Mouse (Mus musculus): ENCODE data around the gene Ap1m2.

Gene Ap1m2

GRCm38 (mm10) chr9:21312134-21312533, at the start of gene Ap1m2:
TSS of gene Ap1m2 (minus strand) at chr9:21312337.
- peak; percentile 66 for DNase-seq

GRCm38 (mm10) chr9:21356981-21357718, 45.0 kb upstream of the Ap1m2 start:
- peak; percentile 52 for DNase-seq

DNA sequence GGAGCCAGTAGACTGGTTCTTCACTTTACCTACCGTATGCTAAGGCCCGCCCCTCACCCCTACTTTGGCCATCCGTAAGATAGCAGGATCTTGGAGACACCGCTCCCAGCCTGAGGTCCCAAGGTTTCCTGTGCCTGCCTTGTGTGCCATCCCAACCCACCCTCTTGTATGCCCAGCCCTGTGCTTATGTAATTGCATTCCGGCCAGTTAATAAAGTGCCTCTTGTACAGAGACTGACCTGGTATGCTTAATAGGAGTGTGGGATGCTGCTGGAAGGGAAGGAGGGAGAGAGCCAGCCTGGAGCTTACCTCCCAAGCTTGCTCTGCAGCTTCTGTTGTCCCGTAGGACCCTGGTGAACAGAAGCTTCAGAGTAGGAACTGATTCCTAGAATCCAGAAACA, 42.7 kb upstream of the Ap1m2 start:
- DNase-seq = no peak

- DNase-seq = no peak
These were observed 41.2 kb upstream of the Ap1m2 start for GRCm38 (mm10) chr9:21353373-21353686.

DNA sequence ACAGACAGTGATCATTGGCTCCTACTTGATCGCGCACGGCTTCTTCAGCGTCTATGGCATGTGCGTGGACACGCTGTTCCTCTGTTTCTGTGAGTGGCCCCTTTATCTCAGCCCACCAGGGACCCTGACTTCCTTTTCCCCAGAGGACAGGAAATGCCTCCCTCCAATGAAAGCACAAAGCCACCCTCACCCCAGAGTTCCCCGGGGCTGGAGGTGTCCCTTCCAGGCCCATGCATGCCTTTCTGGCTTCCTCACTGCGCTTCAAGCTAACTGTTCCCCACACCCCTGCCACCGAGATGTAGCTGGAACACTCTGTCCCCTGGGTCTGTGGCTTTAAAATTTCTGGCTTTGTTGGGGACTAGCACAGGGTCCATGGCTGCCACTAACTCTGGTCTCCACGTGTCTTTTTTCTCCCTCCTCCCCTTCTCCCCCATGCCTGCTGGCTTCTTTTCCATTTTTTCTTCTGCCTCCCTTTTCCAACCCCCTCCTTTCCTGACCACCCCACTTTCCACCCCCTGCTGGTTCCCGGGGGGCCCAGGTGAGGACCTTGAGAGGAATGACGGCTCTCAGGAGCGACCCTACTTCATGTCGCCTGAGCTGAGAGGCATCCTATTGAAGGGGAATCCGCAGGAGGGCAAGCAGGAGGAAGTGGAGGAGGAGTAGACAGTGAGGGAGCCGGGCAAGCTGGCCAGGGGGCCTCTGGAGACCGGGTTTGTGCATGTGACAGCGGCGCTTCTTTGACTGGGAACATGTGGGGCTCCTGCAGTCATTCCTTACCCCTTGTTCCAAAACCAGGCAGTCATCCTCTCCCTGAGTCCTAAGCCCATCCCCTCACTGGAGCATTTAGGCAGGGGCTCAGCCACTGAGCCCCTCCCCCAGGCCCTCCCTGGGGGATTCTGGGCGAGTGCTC, 40.6 kb upstream of the Ap1m2 start:
- DNase-seq = no peak

- DNase-seq = no peak
These were observed 39.7 kb upstream of the Ap1m2 start for GRCm38 (mm10) chr9:21351702-21352377.

- no peak for DNase-seq
These were observed 39.0 kb upstream of the Ap1m2 start for GRCm38 (mm10) chr9:21351178-21351577.

DNA sequence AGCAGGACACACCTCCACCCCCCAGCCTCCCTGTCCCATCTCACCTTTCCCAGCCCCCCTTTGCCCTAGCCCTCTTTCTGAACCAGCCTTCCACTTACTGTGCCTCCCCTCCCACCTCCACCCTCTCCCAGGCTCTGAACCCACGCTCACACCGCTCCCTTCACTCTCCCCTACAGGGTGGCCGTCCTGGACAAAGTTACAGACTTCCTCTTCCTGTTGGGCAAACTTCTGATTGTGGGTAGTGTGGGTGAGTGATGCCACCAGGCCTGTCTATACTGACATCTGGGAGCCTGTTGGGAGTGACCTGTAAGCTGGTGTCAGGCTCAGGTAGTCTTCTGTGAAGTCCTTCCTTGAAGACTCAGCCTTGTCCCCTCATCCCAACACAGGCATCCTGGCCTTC, 36.0 kb upstream of the Ap1m2 start:
- no peak for DNase-seq

DNA sequence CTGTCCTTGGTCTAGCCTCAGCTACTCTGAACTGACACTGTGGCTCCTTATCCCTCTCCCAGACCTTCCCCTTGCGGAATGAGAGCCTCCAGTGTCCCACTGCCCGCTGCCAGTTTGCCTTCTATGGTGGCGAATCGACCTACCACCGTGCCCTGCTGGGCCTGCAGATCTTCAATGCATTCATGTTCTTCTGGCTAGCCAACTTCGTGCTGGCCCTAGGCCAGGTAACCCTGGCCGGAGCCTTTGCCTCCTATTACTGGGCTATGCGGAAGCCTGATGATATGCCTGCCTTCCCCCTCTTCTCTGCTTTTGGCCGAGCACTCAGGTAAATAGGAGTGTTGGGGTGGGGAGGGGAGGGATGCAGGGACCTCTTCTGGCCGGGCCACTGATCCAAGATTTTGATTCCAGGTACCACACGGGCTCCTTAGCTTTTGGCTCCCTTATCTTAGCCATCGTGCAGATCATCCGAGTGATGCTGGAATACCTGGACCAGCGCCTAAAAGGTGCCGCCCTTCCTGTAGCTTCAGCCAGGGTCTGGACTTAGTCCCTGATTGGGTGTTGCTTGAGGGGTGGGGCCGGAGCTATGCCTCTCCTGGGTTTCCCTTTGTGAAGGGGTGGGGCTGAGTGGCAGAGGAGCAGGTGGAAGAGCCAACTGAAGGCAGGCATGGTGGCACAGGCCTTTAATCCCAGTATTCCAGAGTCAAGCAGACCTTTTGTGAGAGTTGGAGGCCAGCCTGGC, 34.7 kb upstream of the Ap1m2 start:
- no peak for DNase-seq

- DNase-seq = no peak
These were observed 28.3 kb upstream of the Ap1m2 start for GRCm38 (mm10) chr9:21340411-21340810.

DNA sequence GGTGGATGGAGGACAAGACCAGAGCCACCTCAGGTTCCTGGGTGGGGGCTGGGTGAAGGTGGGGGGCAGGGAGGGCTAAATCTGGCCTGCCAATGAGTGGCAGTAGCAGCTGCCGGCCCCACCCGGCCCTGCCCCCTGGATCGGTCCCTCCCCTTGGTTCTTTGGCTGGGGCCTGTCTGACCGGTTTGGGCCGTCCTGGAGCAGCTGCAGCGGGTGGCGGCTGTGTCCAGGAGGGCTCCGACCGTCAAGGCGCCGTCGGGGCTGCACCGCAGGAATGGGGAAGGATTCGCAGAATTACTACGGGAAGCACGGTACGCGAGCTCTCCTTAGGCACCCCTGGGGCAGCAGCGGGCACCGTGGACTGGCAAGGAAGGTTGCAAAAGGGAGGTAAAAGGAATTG, 25.5 kb upstream of the Ap1m2 start:
- peak; percentile 61 for DNase-seq

GRCm38 (mm10) chr9:21336491-21336890, 24.4 kb upstream of the Ap1m2 start:
- no peak for DNase-seq

DNA sequence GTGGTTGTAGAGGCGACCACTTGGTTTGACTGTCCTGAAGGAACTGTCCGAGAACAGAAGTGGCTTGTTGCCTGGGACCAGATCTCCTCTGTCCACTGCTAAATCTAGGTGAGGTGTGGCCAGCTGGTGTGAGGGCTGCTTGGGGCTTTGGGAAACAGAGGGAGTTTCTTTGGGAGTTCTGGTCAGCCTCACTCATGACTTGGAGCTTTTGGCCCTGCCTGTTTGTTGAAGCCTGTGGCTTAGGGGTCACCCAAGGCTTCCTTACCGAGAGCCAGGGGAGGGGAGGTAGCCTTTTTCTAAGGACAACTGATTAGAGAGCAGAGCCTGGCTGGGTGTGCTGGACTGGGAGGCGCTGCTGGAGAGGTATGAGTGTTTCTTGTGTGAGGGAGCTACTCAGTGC, 23.3 kb upstream of the Ap1m2 start:
- no peak for DNase-seq

DNA sequence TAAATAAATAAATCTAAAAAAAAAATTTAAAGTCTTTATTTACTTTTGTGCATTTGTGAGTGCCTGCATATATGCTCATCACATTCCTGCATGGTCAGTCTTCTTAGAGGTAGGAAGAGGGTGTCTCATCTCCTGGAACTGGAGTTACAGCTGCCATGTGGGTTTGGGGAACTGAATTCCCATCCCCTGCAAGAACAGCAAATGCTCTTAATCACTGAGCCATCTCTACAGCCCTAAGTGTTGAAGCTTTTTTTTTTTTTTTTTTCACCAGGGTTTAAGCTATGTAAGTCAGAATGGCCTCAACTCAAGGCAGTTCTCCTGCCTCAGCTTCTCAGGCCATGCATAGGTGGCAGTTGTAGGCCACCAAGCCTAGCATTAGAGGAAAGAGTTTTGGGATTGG, 22.6 kb upstream of the Ap1m2 start:
- DNase-seq = no peak

GRCm38 (mm10) chr9:21333523-21333922, 21.4 kb upstream of the Ap1m2 start:
- DNase-seq = no peak

DNA sequence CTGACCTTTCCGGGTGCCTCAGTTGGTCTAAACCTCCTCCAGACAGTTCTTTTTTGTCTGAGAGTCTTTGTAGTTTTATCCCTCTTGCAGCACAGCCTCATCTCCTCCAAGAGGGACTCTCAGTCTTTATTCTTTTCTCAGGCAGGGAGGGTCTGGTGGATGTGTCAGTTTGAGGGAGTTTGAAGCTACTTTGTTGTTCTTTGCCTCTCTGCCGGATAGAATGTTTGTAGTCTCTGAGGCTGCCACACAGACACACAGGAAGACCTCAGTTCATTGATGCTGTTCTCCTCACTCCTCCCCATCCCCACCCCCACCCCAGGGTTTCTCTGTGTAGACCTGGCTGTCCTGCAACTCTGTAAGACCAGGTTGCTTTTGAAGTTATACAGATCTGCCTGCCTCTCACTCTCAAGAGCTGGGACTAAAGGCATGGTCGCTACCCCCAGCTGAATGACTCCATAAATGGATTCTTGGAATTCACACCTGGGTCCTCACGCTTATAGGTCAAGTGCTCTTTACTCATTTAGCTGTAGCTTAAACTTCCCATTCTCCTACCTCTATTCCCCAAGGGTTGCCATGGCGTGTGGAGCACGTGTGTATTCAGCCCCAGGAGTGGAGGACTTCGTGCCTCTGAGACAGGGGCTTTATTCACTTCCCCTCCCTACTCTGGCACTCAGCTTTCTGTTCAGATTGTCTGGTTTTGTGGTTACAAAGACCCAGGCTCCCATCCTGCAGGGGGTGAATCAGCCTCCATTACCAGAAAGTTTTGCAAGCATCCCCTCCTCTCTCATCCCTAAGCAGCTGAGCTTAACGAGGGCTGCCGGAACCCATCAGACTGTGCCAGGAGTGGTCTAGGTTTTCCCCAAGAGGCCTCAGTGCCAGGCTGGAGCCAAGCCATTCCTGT, 20.3 kb upstream of the Ap1m2 start:
- DNase-seq = no peak

DNA sequence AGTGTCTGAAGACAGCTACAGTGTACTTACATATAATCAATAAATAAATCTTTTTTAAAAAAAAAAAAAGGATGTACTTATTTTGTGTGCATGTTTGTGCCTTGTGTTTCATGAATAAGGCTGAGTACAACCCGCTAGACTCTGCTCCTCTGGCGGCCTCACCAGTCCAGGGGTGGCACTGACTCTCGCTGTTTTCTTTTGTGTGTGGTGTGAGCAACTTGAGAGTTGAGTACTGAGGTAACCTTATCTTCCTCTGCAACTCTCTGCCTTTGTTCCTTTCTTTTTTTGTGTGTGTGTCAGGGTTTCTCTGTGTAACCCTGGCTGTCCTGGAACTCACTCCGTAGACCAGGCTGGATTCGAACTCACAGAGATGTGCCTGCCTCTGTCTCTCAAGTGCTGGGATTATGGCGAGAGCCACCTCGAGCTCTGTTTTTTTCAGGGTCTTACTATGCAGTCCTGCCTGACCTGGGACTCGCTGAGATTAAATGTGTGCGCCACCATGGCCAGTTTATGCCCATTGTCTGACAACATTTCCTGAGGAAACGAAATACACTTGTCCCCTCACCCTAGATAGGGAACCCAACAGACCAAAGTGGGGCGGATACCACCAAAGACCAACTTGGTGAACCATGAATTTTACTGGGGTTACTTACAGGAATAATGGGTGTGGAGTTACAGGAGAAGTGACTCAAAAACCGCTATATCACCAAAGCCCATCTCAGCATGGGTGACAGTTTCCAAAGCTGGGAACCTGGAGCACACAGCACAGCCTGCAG, 19.4 kb upstream of the Ap1m2 start:
- DNase-seq = no peak

DNA sequence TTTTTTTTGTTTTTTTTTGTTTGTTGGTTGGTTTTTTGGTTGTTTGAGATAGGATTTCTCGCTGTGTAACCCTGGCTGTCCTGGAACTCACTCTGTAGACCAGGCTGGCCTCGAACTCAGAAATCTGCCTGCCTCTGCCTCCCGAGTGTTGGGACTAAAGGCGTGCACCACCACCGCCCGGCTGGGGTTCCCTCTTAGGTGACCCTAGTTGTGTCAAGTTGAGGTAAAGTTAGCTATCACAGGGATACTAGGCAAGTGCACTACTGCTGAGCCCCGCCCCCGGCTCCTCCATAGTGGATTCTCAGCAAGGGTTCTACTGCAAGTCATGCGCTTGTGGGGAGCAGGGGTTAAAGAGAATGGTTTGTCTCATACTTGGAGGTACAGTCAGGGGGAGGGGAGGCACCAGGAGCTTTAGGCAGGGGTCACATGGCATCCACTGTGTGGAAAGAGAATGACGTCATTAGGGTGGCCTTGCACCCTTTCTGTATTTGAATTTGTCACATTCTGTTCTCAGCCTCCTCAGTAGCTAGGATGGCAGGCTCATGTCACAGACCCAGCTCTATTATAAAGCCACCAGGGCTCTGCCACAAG, 17.7 kb upstream of the Ap1m2 start:
- DNase-seq = no peak

- DNase-seq = no peak
These were observed 16.9 kb upstream of the Ap1m2 start for GRCm38 (mm10) chr9:21329041-21329440.

- DNase-seq = no peak
These were observed 15.9 kb upstream of the Ap1m2 start for GRCm38 (mm10) chr9:21328041-21328440.

DNA sequence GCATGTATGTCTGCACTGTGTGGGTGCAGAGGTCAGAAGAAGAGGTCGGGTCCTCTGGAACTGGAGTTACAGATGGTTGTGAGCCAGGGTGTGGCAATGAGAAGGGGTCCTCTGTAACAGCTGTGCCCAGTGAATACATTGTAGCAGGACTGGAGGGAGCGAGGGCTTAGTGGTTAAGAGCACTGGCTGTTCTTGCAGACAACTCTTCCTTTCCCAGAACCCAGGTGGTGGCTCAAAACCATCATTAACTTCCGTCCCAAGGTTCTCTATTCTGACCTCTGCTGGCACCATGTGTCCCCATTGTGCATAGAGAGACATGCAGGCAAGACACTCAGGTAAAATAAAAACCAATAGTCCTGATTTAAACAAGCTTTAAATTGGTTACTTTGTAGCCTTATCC, 15.4 kb upstream of the Ap1m2 start:
- no peak for DNase-seq

All from kidney, adult 11 months (tissue).